Mouse (Mus musculus) lung, postnatal 10 days (tissue): ENCODE measurements around the gene Ak3.
A peak's percentile ranks its signal among the peaks of the same experiment; 100 is the strongest.

Source experiments
- DNase-seq: peaks from one replicate; pipeline ENCODE4 v3.0.0; 2021

The Ak3 gene

GRCm38 (mm10) chr19:28991391-28991790 lies 56.4 kb downstream of the Ak3 start:
- DNase-seq = no peak

DNA sequence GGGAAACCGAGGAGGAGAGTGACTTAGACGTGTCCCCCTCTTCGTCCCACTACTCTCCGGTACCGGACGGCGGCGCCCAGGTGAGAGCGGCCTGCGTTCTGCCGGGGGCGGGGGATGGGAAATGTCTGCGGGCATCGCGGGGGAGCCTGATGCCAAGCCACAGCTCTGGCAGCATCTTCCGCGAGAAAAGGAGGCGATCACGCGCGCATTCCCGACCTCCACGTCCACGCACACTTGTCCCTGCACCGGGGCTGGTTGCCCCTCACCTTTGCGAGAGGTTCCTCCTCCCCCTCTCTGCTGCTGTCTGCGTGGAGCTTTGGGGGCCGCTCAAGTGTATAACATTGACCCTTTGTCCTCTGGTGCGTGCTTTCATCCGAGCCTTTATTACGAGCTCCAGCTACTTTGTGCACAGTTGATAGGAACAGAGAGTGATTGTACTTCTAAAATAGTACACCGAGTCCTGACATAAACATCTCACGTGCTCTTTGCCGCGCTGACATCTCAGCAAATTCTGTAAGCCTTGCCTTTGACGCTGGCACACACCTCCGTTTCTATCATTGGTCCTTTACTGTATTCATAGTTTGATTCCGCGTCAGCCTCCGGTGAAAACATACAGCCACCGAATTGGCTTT lies 57.1 kb downstream of the Ak3 start:
- no peak for DNase-seq

- DNase-seq = peak; percentile 99
Measured at GRCm38 (mm10) chr19:28990194-28990589, 57.6 kb downstream of the Ak3 start, which contains the start of gene Cdc37l1. Gene Cdc37l1, plus strand, starts transcription at chr19:28990352.

GRCm38 (mm10) chr19:28989515-28989914 lies 58.2 kb downstream of the Ak3 start:
- no peak for DNase-seq

GRCm38 (mm10) chr19:28982617-28983016 lies 65.1 kb downstream of the Ak3 start:
- no peak for DNase-seq

- peak; percentile 83 for DNase-seq
Measured at GRCm38 (mm10) chr19:28974862-28975611, 72.7 kb downstream of the Ak3 start.
